Mouse (Mus musculus) kidney, adult 2 months (tissue): ENCODE measurements around the gene Plk3.

ENCODE experiments used
- CTCF ChIP-seq: fragments of 200-500 bp; conservative IDR thresholded peaks from 2 replicates; pipeline ENCODE4 v1.5.1; 2011; ENCODE audit warnings: low read depth, mild to moderate bottlenecking, control low read depth, low read length, moderate library complexity, mixed read lengths; ENCODE audit not compliant: insufficient read depth, insufficient read length
- POLR2A ChIP-seq: fragments of 200-500 bp; IDR thresholded peaks from one replicate; pipeline ENCODE4 v1.6.1; 2011; ENCODE audit warnings: low read depth, low read length, control low read depth

DNA sequence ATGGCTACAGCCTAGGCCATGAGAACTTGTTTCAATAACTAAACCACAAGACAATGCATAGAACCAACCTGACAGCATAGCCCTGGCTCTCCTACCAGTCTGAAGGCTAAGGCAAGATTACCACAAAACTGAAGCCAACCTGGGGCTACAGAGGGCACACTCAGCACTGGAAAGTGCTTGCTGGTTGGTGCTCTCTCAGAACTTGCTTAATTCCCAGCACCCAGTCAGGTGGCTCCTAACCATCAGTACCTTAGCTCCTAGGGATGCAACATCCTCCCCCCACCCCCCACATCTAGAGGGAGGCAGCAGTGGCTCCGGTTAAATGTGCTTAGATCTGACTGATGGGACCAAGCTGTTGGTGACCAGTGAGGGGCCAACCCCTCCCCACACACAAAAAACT is 17.7 kb upstream of the Plk3 start:
- TF ChIP-seq POLR2A: no peak
- no peak for TF ChIP-seq CTCF
